In genomic region chr3:79191981-79192380, GRCm38 (mm10) we compare ENCODE assay signal across 17 mouse cellular contexts.
DNase-seq lines count a peak whose midpoint lies in the region; ATAC-seq and TF ChIP-seq lines count a peak whose summit lies in the region.
"Had no signal": no experiment of that assay in that cellular context is flagged by ENCODE, and none has a peak within 500 bp of the region (broad histone marks: within the 10 kb centered on the region; RNA-seq: fewer than 3 reads in every experiment).

No protein-coding gene starts in this region.

- H3K9me3 ChIP-seq in forebrain, embryonic 15.5 days, result no peaks in the 10 kb centered on the region
- no peaks in the 10 kb centered on the region for H3K9me3 ChIP-seq in forebrain, embryonic 14.5 days (replicated peaks; ENCODE audit: control insufficient read depth, low read length)
- no peaks in the 10 kb centered on the region for H3K9me3 ChIP-seq in heart, embryonic 13.5 days
- no peaks in the 10 kb centered on the region for H3K9me3 ChIP-seq in heart, embryonic 16.5 days (replicated peaks; ENCODE audit: control insufficient read depth, low read length)
- H3K9me3 ChIP-seq: embryonic facial prominence, embryonic 10.5 days; kidney, embryonic 15.5 days; neural tube, embryonic 12.5 days had no signal

- no peak for TF ChIP-seq CTCF in layer of hippocampus, adult 2 months (conservative IDR thresholded peaks at IDR 0.05)

- H3K27me3 ChIP-seq in forebrain, embryonic 15.5 days, result no peaks in the 10 kb centered on the region
- no peaks in the 10 kb centered on the region for H3K27me3 ChIP-seq in forebrain, embryonic 14.5 days (replicated peaks; ENCODE audit: control insufficient read depth, insufficient read depth, low read length)
- no peaks in the 10 kb centered on the region for H3K27me3 ChIP-seq in heart, embryonic 13.5 days (replicated peaks)
- H3K27me3 ChIP-seq in heart, embryonic 16.5 days (ENCODE audit: control insufficient read depth, insufficient read depth, low read length), result no peaks in the 10 kb centered on the region
- H3K27me3 ChIP-seq: CH12.LX; kidney, embryonic 15.5 days; neural tube, embryonic 12.5 days had no signal

- ATAC-seq in forebrain, embryonic 15.5 days (replicated peaks), result 0 out of 2 replicates have a peak, but pooled peaks have one; percentile 23
- no peak for ATAC-seq in forebrain, embryonic 14.5 days
- ATAC-seq in heart, embryonic 13.5 days (ENCODE audit: extremely low read depth, insufficient number of reproducible peaks, low FRiP score, low TSS enrichment), result no peak
- no peak for ATAC-seq in heart, embryonic 16.5 days (replicated peaks; ENCODE audit: extremely low read depth, insufficient read depth, low FRiP score)
- ATAC-seq: inflammation-experienced regulatory T-cells, adult 6 months had no signal

- H3K36me3 ChIP-seq in forebrain, embryonic 15.5 days, result no peaks in the 10 kb centered on the region
- no peaks in the 10 kb centered on the region for H3K36me3 ChIP-seq in forebrain, embryonic 14.5 days (ENCODE audit: control insufficient read depth, insufficient read depth, low read length)
- peaks cover 3% of the 10 kb centered on the region; the same call in 1 of the 2 replicates for H3K36me3 ChIP-seq in heart, embryonic 13.5 days
- no peaks in the 10 kb centered on the region for H3K36me3 ChIP-seq in heart, embryonic 16.5 days (ENCODE audit: control insufficient read depth, insufficient read depth)
- H3K36me3 ChIP-seq: neural tube, embryonic 12.5 days had no signal

- H3K4me3 ChIP-seq in forebrain, embryonic 15.5 days, result no peak overlapping the region
- no peak overlapping the region for H3K4me3 ChIP-seq in forebrain, embryonic 14.5 days (ENCODE audit: low read depth, low read length)
- no peak overlapping the region for H3K4me3 ChIP-seq in heart, embryonic 13.5 days
- no peak overlapping the region for H3K4me3 ChIP-seq in layer of hippocampus, adult 2 months
- H3K4me3 ChIP-seq in heart, embryonic 16.5 days (ENCODE audit: low read length), result no peak overlapping the region
- H3K4me3 ChIP-seq: embryonic facial prominence, embryonic 10.5 days; kidney, embryonic 15.5 days; neural tube, embryonic 12.5 days had no signal

- no peak overlapping the region for H3K9ac ChIP-seq in forebrain, embryonic 15.5 days (replicated peaks)
- H3K9ac ChIP-seq in forebrain, embryonic 14.5 days (ENCODE audit: low read length), result no peak overlapping the region
- 0 out of 2 replicates have a peak overlapping the region, but pooled peaks have one; percentile 37 for H3K9ac ChIP-seq in heart, embryonic 13.5 days
- 0 out of 2 replicates have a peak overlapping the region, but pooled peaks have one; percentile 11 for H3K9ac ChIP-seq in heart, embryonic 16.5 days (ENCODE audit: low read length)
- H3K9ac ChIP-seq: kidney, embryonic 15.5 days; liver, embryonic 14.5 days; neural tube, embryonic 12.5 days had no signal

- DNase-seq in forebrain, embryonic 14.5 days (ENCODE audit: low spot score), result no peak
- DNase-seq in heart, postnatal 25 days (ENCODE audit: low spot score), result no peak
- DNase-seq in layer of hippocampus, adult 2 months (ENCODE audit: low spot score in 2 of 2), result no peak
- no peak for DNase-seq in layer of hippocampus, postnatal 14 days (ENCODE audit: low spot score in 2 of 2)
- no peak for DNase-seq in B cell, adult 2 months
- DNase-seq: adrenal gland, postnatal 10 days; cerebellum, adult 11-12 months; gastrocnemius, postnatal 10 days had no signal

- H3K4me1 ChIP-seq in forebrain, embryonic 15.5 days, result peaks cover 23% of the 10 kb centered on the region
- H3K4me1 ChIP-seq in forebrain, embryonic 14.5 days (ENCODE audit: control insufficient read depth, insufficient read depth, low read length), result peaks cover 7% of the 10 kb centered on the region; the same call in 1 of the 2 replicates
- peaks cover 57% of the 10 kb centered on the region for H3K4me1 ChIP-seq in heart, embryonic 13.5 days
- H3K4me1 ChIP-seq in heart, embryonic 16.5 days (ENCODE audit: control insufficient read depth, insufficient read depth, low read length), result peaks cover 42% of the 10 kb centered on the region
- H3K4me1 ChIP-seq: embryonic facial prominence, embryonic 10.5 days had no signal

- 78% methylated on average over 9 of the region's 9 CpGs for WGBS in forebrain, embryonic 15.5 days
- WGBS in forebrain, embryonic 14.5 days, result 80% methylated on average over 9 of the region's 9 CpGs
- WGBS in heart, embryonic 13.5 days, result 70% methylated on average over 9 of the region's 9 CpGs
- 74% methylated on average over 9 of the region's 9 CpGs for WGBS in heart, embryonic 16.5 days

- intact Hi-C loops in heart, postnatal 25 days (cut with DNase I), result loop anchor here (5.0 to 10.0 kb wide), 2 partner anchors 40 to 117 kb away; no protein-coding TSS in a partner anchor

- no peak overlapping the region for H3K4me2 ChIP-seq in forebrain, embryonic 15.5 days (replicated peaks)
- no peak overlapping the region for H3K4me2 ChIP-seq in forebrain, embryonic 14.5 days (ENCODE audit: low read length)
- peak overlapping the region; percentile 13; the same call in 1 of the 2 replicates for H3K4me2 ChIP-seq in heart, embryonic 13.5 days
- no peak overlapping the region for H3K4me2 ChIP-seq in heart, embryonic 16.5 days (ENCODE audit: low read depth, low read length)
- H3K4me2 ChIP-seq: kidney, embryonic 15.5 days; neural tube, embryonic 12.5 days had no signal

- no peak overlapping the region for H3K27ac ChIP-seq in forebrain, embryonic 15.5 days (replicated peaks)
- no peak overlapping the region for H3K27ac ChIP-seq in forebrain, embryonic 14.5 days (ENCODE audit: low read depth, low read length)
- H3K27ac ChIP-seq in heart, embryonic 13.5 days (replicated peaks), result peak overlapping the region; percentile 66; the same call in 1 of the 2 replicates
- peak overlapping the region; percentile 89 for H3K27ac ChIP-seq in layer of hippocampus, adult 2 months
- peak overlapping the region; percentile 11; the same call in 1 of the 2 replicates for H3K27ac ChIP-seq in heart, embryonic 16.5 days (ENCODE audit: low read length)
- H3K27ac ChIP-seq: embryonic facial prominence, embryonic 10.5 days; kidney, embryonic 15.5 days; liver, embryonic 14.5 days; neural tube, embryonic 12.5 days had no signal

Comparison
In these comparisons a context has a peak if more than half of its experiments do, and no peak if none do; other contexts are left out.
1. H3K27ac ChIP-seq: peak in heart, embryonic 13.5 days (single experiment), layer of hippocampus, adult 2 months (single experiment) and heart, embryonic 16.5 days (single experiment); none in forebrain, embryonic 15.5 days (single experiment) and forebrain, embryonic 14.5 days (single experiment).
2. H3K9ac ChIP-seq: peak in heart, embryonic 13.5 days (single experiment) and heart, embryonic 16.5 days (single experiment); none in forebrain, embryonic 15.5 days (single experiment) and forebrain, embryonic 14.5 days (single experiment).